Mouse (Mus musculus) kidney, adult 2 months (tissue): ENCODE measurements around the gene Ermp1.

Source experiments
- CTCF ChIP-seq: fragments of 200-500 bp; conservative IDR thresholded peaks from 2 replicates; pipeline ENCODE4 v1.5.1; 2011; ENCODE audit warnings: low read depth, mild to moderate bottlenecking, control low read depth, low read length, moderate library complexity, mixed read lengths; ENCODE audit not compliant: insufficient read depth, insufficient read length
- POLR2A ChIP-seq: fragments of 200-500 bp; IDR thresholded peaks from one replicate; pipeline ENCODE4 v1.6.1; 2011; ENCODE audit warnings: low read depth, low read length, control low read depth

DNA sequence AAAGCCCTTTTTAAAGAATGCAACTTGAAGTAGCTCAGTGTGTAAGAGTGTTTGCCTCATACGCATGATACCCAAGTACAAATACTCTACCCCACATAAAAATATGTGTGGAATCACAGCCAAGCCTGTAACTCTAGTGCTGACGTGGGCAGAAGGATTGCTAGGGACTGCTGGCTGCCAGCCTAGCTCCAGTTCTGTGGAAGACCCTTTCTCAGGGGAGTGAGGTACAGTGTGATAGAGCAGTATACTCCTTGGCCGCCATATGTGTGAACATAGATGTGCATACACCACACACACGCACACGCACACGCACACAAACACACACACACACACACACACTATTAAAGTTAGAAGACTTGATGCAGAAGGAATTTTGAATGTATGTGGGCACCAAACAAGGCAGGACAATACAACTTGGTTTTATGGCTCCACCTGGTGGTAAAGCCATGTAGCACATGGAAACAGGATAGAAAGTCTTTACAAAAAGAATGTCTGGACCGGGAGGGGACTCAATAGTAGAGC, 84.9 kb downstream of the Ermp1 start:
- no peak for TF ChIP-seq POLR2A
- TF ChIP-seq CTCF, result 0 out of 2 replicates have a peak, but pooled peaks have one; percentile 33
